Mouse (Mus musculus) ES-Bruce4 (cell line): Measurements from ENCODE around the gene Ntrk3. TPM values are rescaled to one million over a fixed set of nuclear protein-coding genes. Genes with fewer than 3 reads are reported as not detected.

ENCODE experiments used
- H3K27ac ChIP-seq: 2 replicates; pipeline ENCODE4 v1.5.1; 2012; ENCODE audit warnings: low read length, inconsistent platforms; ENCODE audit not compliant: insufficient read depth
- H3K27me3 ChIP-seq: 2 replicates; pipeline ENCODE4 v1.6.1; 2012; ENCODE audit warnings: mild to moderate bottlenecking, low read length, inconsistent platforms; ENCODE audit not compliant: control insufficient read depth, poor library complexity, insufficient read depth, severe bottlenecking
- H3K36me3 ChIP-seq: 2 replicates; pipeline ENCODE4 v1.6.1; 2012; ENCODE audit warnings: inconsistent platforms, mild to moderate bottlenecking, low read length, moderate library complexity; ENCODE audit not compliant: control insufficient read depth, poor library complexity, insufficient read depth, severe bottlenecking
- H3K4me1 ChIP-seq: one replicate; pipeline ENCODE4 v1.8.1; 2011; ENCODE audit warnings: low read length; ENCODE audit not compliant: control insufficient read depth, insufficient read depth
- H3K4me3 ChIP-seq: 2 replicates; pipeline ENCODE4 v1.5.1; 2011; ENCODE audit warnings: low read depth, mild to moderate bottlenecking, low read length
- H3K9ac ChIP-seq: 2 replicates; pipeline ENCODE4 v1.6.1; 2012; ENCODE audit warnings: low read depth, mild to moderate bottlenecking, inconsistent platforms; ENCODE audit not compliant: poor library complexity, severe bottlenecking
- H3K9me3 ChIP-seq: replicated peaks from 2 replicates; pipeline ENCODE4 v1.6.1; 2012; ENCODE audit warnings: mild to moderate bottlenecking, low read length, inconsistent platforms; ENCODE audit not compliant: control insufficient read depth, poor library complexity, insufficient read depth, severe bottlenecking
- CTCF ChIP-seq: IDR thresholded peaks from one replicate; pipeline ENCODE4 v1.8.1; 2011; ENCODE audit warnings: low read depth, low read length
- EP300 ChIP-seq: IDR thresholded peaks from 2 replicates; pipeline ENCODE4 v1.6.1; 2011; ENCODE audit warnings: low read depth, low read length; ENCODE audit not compliant: insufficient read depth
- POLR2A ChIP-seq: IDR thresholded peaks from one replicate; pipeline ENCODE4 v1.8.1; 2011; ENCODE audit warnings: low read length; ENCODE audit not compliant: insufficient read depth
- polyA plus RNA-seq: library from polyadenylated mRNA; stranded (reverse); fragments of >200 nt; gene quantifications from 2 replicates; pipeline ENCODE4 v1.2.4, GENCODE M21; 2011; ENCODE audit warnings: low read depth; ENCODE audit not compliant: missing spikeins, insufficient read depth, insufficient read length

Gene Ntrk3
- polyA plus RNA-seq, 1 experiment, result not detected

DNA sequence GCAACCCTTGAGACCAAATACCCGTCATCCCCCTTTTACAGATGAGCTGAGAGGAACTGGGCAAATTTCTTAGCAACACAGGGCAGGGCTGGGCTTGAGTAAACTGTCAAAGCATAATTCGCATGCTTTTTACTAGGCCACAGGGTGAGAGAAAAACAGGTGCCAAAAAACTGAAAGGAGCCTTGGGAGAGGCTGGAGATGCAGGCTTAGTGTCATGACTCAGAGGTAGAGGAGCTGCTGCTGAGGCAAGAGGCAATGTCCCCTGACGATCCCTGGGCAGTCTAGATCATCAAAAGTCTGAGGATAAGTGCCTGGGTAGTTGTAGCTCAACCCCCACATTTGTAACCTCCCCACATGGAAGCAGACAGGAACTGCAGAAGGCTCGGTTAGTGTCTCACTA lies 116.7 kb downstream of the Ntrk3 start:
- Histone ChIP-seq H3K9ac (no peak overlapping the region), H3K27me3 (no peaks in the 10 kb centered on the region), H3K4me3 (no peak overlapping the region), H3K9me3 (no peaks in the 10 kb centered on the region), H3K27ac (no peak overlapping the region), H3K4me1 (no peaks in the 10 kb centered on the region), H3K36me3 (no peaks in the 10 kb centered on the region)
- no peak for TF ChIP-seq EP300
- TF ChIP-seq CTCF, result no peak
- no peak for TF ChIP-seq POLR2A

DNA sequence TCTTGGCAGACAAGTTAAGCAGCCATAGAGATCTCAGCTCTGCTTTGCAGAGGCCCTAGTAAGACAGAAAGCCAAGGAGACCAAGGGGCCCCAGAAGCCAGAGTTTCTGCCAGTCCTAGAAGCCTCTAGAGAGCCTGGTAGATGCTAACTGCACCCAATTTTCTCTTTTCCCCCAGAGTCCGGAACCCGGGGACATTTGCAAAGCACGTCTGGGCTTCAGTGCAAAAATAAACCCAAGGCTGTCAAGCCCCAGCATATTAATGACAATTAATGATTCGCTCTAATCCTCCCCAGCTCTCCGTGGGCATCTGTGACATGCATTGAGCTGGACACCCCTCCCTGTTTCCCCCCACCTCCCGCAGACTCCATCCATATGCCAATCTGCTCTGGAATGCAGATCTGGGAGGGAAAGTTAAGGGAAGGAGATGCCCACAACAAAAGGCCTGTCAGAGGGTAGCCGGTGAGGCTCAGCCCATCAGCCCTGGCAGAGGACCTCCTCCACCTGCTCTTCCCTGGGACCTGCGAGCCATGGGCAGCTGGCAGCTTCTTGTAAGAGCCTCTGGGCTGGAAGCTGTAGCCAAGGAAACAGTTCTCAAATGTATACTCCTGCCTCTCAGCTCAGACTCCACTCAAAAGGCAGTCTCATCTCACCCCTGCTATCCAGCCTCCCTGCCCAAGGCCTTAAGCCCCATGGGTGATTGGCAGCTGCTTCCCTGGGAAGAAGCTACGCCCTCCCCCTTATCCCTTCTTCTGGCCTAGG lies 117.8 kb downstream of the Ntrk3 start:
- no peaks in the 10 kb centered on the region for H3K9me3 ChIP-seq
- no peaks in the 10 kb centered on the region for H3K4me1 ChIP-seq
- H3K36me3 ChIP-seq, result no peaks in the 10 kb centered on the region
- no peak overlapping the region for H3K4me3 ChIP-seq
- H3K27ac ChIP-seq, result no peak overlapping the region
- no peak for TF ChIP-seq POLR2A
- no peak for TF ChIP-seq EP300
- no peak for TF ChIP-seq CTCF
- H3K27me3 ChIP-seq, result no peaks in the 10 kb centered on the region
- no peak overlapping the region for H3K9ac ChIP-seq

DNA sequence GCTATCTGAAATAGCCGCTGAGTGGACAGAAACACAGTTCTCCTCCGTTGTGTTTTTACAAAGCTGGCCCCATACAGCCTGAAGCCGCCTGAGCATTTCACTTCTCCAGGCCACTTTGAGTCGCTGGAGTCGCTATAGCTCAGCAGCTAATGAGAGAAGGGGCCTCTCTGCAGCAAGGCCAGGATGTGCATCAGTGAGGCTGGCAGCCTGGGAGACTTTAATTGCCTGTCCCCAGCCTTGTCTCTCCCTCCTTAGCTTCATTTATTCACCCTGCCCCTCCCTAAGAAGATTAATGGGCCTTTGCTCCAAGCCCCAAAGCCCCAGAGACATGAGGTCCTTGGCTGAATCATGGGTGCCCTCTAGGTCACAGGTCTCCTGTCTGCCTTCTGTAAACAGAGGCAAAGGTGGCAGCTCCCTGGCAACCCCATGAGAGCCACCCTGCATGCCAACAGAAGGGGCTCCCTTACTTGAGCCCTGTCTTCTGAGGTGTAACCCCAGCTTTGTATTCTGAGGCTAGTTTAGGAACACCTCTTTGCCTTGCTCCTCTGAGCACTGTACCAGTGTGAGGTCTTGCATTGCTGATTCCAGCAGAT lies 132.2 kb downstream of the Ntrk3 start:
- Histone ChIP-seq H3K27me3 (no peaks in the 10 kb centered on the region; the same call in 1 of the 2 replicates), H3K4me1 (no peaks in the 10 kb centered on the region), H3K27ac (no peak overlapping the region), H3K36me3 (no peaks in the 10 kb centered on the region), H3K9ac (no peak overlapping the region), H3K4me3 (no peak overlapping the region), H3K9me3 (no peaks in the 10 kb centered on the region)
- TF ChIP-seq EP300 (no peak), CTCF (no peak), POLR2A (no peak)

DNA sequence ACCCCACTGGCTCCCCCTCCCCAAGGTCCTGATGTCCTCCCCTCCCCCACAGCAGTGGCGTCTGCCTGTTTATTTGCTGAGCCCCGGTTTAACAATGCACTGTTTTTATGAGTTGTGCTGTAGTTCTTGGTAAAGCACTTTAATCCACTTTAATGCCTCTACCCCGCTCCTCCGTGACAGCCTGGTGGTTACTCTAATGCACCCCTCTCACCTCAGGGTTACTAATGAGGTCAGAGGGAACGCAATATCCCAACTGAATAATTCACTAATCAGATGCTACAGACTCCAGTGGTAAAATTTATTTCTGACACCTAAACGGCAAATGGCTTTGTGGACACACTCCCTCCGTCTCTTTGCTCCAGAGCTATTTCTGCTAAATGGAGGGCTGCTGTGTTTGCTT lies 133.9 kb downstream of the Ntrk3 start:
- Histone ChIP-seq H3K9me3 (no peaks in the 10 kb centered on the region), H3K36me3 (no peaks in the 10 kb centered on the region), H3K4me1 (no peaks in the 10 kb centered on the region), H3K9ac (no peak overlapping the region), H3K27ac (no peak overlapping the region), H3K27me3 (no peaks in the 10 kb centered on the region; the same call in 1 of the 2 replicates), H3K4me3 (no peak overlapping the region)
- TF ChIP-seq EP300, result no peak
- no peak for TF ChIP-seq POLR2A
- no peak for TF ChIP-seq CTCF

DNA sequence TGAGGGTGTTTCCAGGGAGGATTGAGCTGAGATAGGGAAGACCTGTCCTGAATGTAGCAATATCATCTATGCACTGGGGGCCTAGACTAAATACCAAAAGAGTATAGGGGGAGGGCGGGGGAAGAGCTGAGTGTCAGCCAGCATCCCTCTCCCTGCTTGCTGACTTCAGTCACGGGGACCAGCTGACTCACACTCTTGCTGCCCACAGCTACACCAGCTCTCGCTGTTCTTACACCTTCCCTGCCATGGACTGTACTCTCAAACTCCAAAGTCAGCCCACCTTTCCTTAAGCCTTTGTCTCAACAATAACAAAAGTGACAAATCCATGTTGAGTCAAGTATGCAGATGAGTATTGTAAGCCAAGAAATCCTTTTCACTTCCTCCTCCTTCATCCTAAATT lies 136.0 kb downstream of the Ntrk3 start:
- Histone ChIP-seq H3K27ac (no peak overlapping the region), H3K9me3 (no peaks in the 10 kb centered on the region), H3K9ac (no peak overlapping the region), H3K27me3 (no peaks in the 10 kb centered on the region; the same call in 1 of the 2 replicates), H3K4me1 (no peaks in the 10 kb centered on the region), H3K36me3 (no peaks in the 10 kb centered on the region), H3K4me3 (no peak overlapping the region)
- TF ChIP-seq CTCF (no peak), EP300 (no peak), POLR2A (no peak)

DNA sequence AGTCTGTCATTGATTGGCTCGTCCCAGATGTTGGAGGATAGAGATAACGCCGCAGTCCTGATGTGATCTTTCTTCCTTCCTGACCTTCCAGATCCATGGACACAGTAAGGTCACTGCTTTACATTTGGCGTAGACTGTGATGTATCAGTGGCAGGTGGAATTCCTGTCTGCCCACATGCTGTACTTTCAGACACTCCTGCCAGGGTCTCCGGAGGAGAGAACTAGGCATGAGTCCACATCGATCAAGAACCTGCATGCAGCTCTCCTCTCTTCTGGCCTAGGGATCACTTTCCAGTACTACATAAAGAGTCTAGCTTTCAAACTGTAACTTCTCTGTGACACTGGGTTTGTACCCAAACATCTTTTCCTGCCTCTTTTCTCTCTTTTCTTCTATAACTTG lies 136.9 kb downstream of the Ntrk3 start:
- TF ChIP-seq EP300 (no peak), POLR2A (no peak), CTCF (no peak)
- H3K27me3 ChIP-seq, result no peaks in the 10 kb centered on the region; the same call in 1 of the 2 replicates
- H3K9ac ChIP-seq, result no peak overlapping the region
- H3K36me3 ChIP-seq, result no peaks in the 10 kb centered on the region
- H3K27ac ChIP-seq, result no peak overlapping the region
- no peak overlapping the region for H3K4me3 ChIP-seq
- no peaks in the 10 kb centered on the region for H3K9me3 ChIP-seq
- H3K4me1 ChIP-seq, result no peaks in the 10 kb centered on the region
